Mouse (Mus musculus): ENCODE results near the gene Them7.

DNA sequence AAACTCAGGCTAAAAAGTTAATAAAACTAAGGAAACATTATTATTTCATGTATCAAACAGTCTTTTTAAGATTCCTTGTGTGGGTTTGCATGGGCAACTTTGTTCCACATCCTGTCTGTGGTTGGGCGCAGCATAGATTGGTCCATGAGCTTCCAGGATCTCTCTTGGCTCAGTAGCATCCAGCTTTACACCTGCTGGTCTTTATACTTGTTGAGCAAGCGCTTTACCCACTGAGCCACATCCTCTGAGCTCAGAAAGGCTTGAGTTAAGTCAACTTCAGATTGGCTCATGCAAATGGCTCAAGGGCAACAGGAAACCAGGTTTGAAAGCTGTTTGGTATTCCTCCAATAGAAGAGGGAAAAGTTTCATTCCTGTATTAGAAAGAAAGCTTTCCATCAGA is 178.1 kb downstream of the Them7 start:
- TF ChIP-seq MAX (IDR thresholded peaks at IDR 0.05) (no peak), CTCF (IDR thresholded peaks at IDR 0.05; ENCODE audit: control insufficient read depth, insufficient read depth, insufficient read length) (no peak), USF1 (IDR thresholded peaks at IDR 0.05; ENCODE audit: low read depth) (no peak), MYOG (IDR thresholded peaks at IDR 0.05; ENCODE audit: control insufficient read depth, extremely low read depth, insufficient read length) (no peak), CEBPB (IDR thresholded peaks at IDR 0.05; ENCODE audit: low read depth) (no peak), FOSL1 (IDR thresholded peaks at IDR 0.05; ENCODE audit: insufficient read depth, low read length, poor library complexity, severe bottlenecking) (no peak)

Data from C2C12 (cell line).